Mouse (Mus musculus): Measurements from ENCODE around the gene Lin52.
A peak's percentile ranks its signal among the peaks of the same experiment; 100 is the strongest.

Lin52 gene

DNA sequence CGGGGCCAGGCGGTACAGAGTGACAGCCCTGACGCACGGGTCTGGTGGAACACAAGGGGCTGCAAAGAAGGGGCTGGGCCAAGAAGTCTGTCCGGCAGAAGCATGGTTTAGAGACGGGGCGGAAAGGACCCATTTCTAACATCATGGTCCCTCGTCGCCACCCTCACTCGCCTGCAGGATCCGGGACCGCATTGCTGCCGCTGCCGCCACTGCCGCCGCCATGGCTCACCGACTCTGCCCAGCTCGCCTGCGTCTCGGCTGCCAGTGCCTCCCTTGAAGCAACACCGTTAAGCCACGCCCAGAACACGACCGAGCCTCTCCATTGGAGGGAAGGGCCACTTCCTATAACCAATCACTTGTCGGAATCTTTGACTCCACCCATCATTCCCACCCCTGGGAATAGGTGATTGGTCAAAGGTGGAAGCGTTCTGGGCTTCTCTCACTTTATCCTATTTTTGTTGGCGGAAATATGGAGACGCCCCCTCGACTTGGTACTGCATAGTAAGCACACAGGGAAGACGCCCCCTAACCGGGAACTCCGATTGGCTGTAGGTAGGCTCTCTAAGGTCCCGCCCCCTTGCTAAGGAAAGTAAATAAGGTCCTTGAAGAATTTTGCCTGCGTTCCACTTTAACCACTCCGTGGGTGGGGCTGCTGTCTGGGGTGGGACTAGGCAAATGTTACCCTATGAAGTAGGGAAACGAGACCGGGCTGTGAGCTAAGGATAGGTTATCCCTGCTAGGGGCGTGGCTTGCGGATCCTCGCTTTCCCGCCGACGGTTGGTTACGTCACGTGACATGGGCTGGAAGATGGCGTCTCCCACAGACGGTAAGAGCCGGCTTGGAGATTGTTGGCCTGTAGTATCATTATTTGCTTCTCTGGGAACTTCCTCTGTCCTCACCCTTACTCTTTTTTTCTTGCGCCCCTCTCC, at the start of gene Lin52, which contains the start of gene Aldh6a1:
Gene Lin52 (plus strand): TSS at position 705 of the 929 bp plus-strand sequence.
Gene Aldh6a1 (minus strand): TSS at position 287 of the 929 bp plus-strand sequence.
- DNase-seq (ENCODE audit: low spot score): peak; percentile 93

DNA sequence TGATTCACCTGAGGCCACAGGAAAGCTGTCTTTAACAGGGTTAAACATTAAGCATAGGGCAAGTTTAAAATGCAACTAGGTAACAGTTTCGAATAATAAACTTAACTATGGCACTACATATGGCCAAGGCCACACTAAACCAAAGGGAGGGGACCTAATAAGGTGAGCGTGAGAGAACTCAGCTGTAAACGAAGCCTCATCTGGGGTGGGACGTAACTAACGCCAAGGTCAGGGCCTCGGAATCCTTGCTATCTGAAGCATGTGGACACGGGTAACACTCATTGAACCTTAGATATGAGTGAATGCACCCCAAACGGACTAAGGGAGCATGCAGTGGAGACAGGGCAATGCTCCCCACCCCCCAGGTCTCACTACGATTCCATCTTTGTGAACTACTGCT, 48.3 kb upstream of the Lin52 start:
- no peak for DNase-seq (ENCODE audit: low spot score)

GRCm38 (mm10) chr12:84404541-84404940, 46.7 kb upstream of the Lin52 start:
- no peak for DNase-seq (ENCODE audit: low spot score)

DNA sequence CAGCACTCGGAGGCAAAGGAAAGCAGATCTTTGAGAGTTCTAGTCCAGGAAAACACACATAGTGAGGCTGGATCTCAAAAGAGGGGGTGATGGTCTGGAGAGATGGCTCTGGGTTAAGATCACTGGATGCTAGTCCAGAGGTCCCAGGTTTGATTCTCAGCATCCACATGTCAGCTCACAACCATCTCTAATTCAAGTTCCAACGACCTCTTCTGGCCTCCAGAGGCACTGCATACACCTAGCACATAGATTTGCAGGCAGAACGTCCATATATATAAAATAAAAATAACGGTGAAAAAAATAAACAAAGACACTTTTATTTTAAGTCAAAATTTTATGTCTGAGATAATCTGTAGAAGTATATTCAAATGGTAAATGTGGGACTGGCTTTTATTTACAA, 44.0 kb upstream of the Lin52 start:
- no peak for DNase-seq (ENCODE audit: low spot score)

- no peak for DNase-seq (ENCODE audit: low spot score)
These were observed 43.1 kb upstream of the Lin52 start for GRCm38 (mm10) chr12:84407874-84408818.

DNA sequence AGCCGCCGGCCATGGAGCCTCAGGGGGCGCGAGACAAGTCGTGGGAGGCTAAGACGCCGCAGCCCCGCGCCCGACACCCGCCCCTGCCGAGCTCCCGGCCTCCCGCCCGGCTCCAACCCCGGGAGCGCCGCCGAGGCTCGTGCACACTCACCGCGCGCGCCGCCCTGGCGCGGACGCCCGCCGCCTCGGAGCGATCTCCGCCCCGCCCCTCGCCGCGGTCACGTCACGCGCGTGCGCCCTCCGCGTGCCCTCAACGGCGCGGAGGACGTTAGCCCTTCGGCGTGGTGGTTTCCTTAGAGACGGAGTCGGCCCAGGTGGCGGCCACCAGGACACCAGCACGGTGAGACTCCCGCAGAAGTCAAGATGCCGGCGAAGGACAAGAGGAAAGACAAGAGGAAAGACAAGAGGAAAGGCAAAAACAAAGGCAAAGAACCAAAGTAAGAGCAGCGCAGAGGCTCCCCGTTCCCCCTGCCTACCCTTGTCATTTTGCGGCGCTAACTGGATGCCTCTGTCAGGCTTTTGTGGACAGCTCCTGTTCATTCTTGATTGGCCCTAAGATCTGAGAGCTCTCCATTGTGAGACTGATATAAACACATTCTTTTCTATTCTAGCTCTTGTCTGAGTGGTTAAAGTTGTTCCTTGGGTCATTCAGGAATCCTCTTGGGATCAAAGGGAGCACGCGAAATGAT, 42.3 kb upstream of the Lin52 start, which contains the start of the genes Entpd5 and Bbof1:
Gene Entpd5 (minus strand): TSS at position 211 of the 689 bp plus-strand sequence.
Gene Bbof1 (plus strand): TSS at position 253 of the 689 bp plus-strand sequence.
- DNase-seq (ENCODE audit: low spot score): peak; percentile 90

GRCm38 (mm10) chr12:84416834-84417604, 34.2 kb upstream of the Lin52 start, which contains the start of gene Rnf113a2:
Rnf113a2 (plus strand) TSS chr12:84417196.
- peak; percentile 80 for DNase-seq (ENCODE audit: low spot score)

GRCm38 (mm10) chr12:84417605-84417922, 33.7 kb upstream of the Lin52 start:
- no peak for DNase-seq (ENCODE audit: low spot score)

DNA sequence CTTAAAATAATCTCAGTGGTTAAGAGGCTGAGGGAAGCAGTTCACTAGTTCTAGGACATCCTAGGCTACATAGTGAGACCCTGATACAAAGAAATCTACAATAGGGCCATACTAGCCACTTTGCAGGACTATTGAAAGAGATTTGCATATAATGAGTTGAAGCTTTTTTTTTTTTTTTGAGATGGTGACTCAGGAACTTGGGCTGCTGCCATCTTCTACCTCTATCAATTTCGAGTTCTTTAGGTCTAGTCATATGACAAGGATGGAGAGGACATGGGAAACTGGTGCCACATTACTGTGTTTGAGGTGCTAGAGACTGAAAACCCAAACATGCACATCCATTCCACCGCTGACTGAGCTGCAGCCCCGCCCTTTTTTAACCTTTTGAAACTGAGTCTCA, 27.2 kb upstream of the Lin52 start:
- DNase-seq (ENCODE audit: low spot score): no peak

GRCm38 (mm10) chr12:84429825-84430224, 21.4 kb upstream of the Lin52 start:
- DNase-seq (ENCODE audit: low spot score): no peak

DNA sequence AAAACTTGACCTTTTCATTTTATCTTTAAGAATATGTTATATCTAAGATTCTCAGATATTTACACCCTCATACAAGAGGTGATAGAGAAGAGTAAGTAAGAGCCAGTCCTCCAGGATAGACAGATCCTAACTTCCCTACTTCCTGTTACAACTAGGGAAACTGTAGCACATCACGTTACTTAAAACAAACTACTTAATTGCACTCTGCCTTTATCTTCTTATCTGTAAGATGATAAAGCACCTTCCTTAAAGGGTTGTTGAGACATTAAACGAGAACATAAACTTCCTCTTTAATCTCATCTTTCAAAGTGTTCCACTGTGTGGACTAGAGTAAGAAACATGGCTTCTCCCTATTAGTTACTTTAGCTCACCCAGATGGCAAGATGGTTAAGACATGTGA, 12.5 kb upstream of the Lin52 start:
- no peak for DNase-seq (ENCODE audit: low spot score)

- DNase-seq (ENCODE audit: low spot score): no peak
These were observed 8.7 kb upstream of the Lin52 start for GRCm38 (mm10) chr12:84442526-84442925.

- no peak for DNase-seq (ENCODE audit: low spot score)
These were observed 3.8 kb upstream of the Lin52 start for GRCm38 (mm10) chr12:84447386-84447785.

- DNase-seq (ENCODE audit: low spot score): no peak
These were observed 3.0 kb upstream of the Lin52 start for GRCm38 (mm10) chr12:84448181-84448580.

DNA sequence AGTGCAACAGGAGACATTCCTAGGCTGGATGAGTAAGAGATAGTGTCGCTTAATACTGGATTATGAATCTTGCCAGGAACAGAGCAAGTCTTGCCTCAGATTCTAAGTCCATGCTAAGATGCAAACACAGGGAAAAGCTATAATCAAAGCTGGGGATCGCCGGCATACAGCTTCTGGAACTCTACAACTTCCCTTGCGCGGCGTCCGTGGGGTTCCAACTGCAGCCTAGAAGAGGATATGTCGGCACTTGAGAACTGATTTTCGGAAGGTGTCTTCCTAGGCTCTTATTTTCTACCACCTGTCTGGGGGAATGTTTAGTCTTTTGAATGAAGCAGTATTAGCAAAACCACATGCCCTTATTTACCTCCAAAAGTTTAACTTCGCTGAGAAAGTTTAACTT, 1.3 kb upstream of the Lin52 start:
- no peak for DNase-seq (ENCODE audit: low spot score)

- no peak for DNase-seq (ENCODE audit: low spot score)
These were observed 888 bp upstream of the Lin52 start for GRCm38 (mm10) chr12:84450351-84450717.

GRCm38 (mm10) chr12:84451801-84452200, 579 bp downstream of the Lin52 start:
- DNase-seq (ENCODE audit: low spot score): peak; percentile 4

DNA sequence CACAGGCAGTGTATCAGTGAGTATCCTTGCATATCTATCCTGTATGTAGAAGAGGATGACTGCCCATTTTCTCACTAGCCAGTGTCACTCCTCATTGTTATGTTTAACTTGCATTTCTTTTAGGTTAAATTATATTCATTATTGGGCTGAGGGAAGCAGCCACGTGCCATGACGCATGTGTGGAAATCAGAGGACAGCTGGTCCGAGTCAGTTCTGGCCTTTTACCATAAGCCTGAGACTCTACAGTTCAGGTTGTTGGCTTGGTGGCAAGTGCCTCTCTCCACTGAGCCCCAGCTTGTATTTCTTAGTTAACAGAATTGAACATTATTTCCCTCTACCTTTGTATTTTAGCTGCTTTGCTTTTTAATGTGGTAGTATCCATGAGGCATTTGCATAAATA, 5.7 kb downstream of the Lin52 start:
- DNase-seq (ENCODE audit: low spot score): no peak

DNA sequence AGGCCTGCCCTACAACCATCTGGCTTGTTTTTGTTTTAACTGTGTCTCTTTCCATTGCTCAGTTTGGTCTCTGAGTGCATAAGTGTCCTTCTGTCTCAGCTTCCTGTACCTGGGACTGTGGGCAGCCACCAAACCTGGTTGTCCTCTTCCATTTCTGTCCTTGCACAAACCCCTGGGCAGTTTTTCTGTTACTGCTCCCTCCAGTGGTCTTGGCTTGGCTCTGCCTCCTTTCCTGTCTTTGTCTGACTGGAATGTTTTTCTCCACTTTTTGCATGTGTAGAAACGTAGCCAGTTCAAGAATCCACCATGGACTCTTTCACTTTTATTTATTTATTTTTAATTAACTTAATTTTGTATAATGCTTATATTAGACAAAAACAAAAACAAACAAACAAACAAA, 8.6 kb downstream of the Lin52 start:
- DNase-seq (ENCODE audit: low spot score): no peak

DNA sequence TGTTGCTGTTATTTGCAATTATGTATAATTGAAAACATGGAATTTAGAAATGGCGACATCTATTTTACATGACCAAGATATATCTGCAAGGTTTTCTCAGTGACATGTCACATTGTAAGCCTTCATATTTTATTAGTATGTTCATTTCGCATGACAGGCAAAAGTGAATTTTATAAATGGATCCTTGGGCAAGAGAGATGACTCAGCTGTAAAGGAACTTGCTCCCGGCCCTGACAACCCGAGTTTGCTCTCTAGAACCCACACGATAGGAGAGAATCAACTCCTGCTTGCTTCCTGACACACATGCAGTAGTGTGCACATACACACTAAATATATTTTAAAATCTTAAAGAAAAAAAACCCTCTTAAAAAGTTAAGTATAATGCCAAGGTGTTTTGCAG, 10.2 kb downstream of the Lin52 start:
- no peak for DNase-seq (ENCODE audit: low spot score)

DNA sequence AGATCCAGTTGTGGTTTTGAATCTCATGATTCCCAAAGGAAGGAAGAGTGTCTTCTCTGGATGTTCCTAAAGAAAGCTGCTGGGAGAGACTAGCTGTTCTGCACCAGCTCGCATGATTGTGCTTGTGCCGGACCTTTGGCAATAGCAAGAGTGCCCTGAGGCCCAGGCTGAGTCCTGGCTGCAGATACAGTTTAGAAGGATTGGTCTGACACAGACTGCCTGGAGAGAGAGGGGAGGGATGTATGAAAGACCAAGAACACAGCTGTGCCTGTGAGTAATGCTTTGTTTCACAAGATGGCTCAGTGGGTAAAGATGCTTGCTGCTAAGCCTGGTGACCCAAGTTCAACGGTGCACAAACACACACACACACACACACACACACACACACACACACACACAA, 11.6 kb downstream of the Lin52 start:
- no peak for DNase-seq (ENCODE audit: low spot score)
